Mouse (Mus musculus) spleen, adult 18-20 months (tissue): ENCODE results near the gene Cks1b.
"Not testable (repeated sequence)": the region's sequence is repeated elsewhere in the genome, so short reads cannot be mapped to it uniquely, and the experiment has no call there.

Experiments used
- DNase-seq, 2 experiments: peaks; one replicate each; pipeline ENCODE4 v3.0.0; 2022; ENCODE audit warnings: mixed read lengths in 2 of 2

Gene Cks1b

DNA sequence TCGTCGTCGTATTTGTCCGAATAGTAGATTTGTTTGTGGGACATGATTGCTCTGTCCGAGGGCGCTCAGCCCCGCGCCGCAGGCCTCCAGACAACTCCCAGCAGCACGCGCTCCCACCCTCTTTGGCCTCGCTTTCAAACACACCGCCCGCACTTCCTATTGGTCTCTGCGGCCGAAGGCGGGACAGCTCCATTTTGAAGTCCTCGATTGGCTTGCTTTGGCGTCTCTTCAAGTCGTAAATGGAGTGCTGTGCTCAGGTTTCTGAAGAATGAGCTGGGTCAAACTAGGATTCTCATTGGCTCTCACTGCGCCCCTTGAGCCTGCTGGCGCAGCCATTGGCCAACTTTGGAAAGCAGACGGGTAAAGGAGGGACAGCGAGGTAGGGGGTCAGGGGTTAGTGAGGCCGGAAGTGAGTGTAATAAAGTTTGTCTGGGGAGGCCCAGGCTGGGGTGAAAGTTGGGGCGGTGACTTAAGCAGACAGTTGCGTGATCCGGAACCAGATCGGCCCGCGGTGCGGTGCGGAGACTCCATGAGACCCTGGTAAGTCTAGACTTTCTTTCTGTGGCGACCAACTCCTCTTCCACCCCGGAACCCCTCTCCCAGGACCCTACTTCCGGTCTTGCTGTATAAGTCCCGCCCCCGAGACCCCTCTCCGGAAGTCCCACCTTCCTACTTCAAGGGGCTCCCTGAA lies at the start of gene Cks1b, which contains the start of gene Shc1:
Cks1b (minus strand) TSS at position 214 of the 691 bp plus-strand sequence.
Shc1 (plus strand) TSS at position 274 of the 691 bp plus-strand sequence.
- peak; percentile 80 to 84 for DNase-seq

DNA sequence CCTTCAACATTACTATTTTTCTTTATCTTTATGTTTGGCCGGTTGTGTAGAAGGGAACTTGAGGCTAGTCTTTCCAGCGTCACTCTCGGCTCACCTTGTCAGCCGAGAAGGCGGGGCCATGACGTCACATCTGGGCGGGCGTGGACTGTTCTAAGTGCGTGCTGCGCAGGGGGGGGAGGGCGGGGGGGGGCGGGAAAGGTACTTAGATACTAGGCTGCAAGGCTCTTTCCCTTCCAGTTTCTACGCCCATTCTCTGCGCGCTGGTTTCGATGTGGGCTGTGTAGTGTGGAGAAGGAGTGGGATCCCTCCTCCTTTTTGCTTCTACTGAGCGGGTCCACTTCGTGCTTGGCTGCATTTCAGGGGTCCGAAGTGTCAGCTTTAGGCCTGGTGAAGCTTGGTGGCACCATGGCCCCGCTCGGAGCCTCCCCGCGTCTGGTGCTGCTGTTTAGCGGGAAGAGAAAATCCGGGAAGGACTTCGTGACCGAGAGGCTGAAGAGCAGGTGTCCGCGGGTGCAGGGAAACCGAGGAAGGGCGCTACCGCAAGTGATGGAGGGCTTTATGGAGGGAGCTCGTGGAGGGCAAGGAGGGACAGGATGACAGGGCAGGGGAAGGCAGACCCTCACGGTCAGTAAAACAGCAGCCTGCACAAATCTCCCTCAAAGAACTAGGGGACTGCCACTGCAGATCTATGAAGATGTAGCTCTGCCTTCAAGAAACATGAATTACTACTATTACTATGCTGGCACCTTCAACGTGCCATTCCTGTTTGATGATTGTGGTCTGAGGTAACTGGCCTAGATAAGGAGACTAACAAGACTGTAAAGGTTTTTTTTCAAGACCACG lies 41.0 kb upstream of the Cks1b start:
- peak; percentile 86 to 95 for DNase-seq

DNA sequence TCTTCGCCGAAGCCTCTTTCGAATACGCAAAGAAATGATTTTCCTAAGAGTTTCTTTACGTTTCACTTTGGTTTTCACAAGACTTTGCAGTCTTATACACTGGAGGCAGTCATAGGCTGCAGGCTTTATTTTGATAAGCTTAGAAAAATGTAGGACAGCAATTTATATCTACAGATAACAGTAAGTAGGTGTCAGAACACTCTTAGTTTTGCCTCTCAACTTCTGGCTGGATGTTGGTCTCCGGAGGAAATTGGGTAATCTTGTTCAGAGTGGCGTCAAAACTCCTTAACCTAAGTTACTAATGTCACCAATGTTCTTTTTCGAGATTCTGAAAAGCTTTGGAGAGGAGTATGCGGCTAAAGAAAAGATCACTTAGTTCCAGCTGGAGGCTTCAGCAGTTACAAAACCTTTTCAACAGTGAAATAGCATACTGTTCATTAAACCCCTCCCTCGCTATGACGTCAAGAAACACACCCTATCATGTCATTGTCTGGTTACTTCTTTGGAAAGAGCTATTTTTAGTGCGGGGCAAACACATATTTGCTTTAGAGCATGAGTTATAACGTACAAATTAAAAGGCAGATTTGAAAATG lies 40.3 kb upstream of the Cks1b start:
- DNase-seq = no peak

DNA sequence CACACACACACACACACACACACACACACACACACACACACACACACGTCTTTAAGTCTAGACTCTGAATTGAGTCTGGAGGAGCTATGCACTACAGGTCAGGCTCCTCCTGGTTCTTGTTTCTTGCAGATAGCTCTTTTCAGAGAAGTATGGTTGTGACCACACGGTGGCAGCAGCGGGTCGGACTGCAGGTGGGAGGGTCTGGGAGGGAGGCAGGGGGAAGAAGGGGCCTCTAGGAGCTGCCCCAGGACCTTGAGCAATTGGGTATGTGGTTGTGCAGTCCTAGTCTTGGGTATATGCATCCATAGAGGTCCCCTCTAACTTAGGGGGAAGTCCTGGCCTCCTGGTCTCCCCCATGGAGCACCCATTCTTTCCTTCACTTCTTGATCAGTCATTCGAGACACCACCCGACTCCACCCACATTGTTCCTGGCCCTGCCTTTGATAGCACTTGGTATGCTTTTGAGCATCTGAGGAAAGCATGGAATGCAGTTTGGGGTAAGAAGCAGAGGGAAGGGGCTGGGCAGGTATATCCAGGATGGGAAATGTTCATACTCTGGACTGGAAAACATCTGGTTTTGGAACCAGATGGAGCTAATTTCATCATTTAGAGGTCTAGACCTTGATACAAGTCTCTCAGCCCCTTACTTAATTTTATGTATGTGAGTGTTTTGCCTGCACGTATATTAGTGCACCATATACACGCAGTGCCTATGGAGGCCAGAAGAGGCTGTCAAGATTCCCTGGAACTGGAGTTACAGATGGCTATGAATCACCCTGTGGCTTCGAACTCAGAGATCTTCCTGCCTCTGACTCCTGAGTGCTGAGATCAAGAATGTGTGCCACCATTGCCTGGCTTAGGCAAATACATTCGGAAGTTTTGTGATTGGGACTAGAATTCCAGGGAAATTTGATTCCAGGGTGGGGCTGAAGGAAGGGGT lies 38.8 kb upstream of the Cks1b start:
- DNase-seq = peak; percentile 58 to 81

DNA sequence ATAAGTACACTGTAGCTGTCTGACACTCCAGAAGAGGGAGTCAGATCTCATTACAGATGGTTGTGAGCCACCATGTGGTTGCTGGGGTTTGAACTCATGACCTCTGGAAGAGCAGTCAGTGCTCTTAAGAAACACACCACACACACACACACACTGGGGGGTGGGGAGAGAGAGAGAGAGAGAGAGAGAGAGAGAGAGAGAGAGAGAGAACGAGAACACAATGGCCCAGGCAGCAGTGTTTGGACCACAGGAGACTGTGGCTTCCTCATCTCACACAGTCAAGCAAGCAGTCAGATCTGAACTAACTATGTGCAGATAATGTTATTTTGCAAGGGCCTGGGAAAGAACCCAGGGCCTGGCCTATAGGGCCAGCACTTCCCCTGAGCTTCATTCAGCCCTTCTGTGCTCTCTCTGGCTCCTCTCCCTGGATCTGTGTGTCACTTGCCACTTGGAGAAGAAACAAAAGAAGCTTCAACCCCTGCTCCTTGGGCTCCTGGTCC lies 37.7 kb upstream of the Cks1b start:
- DNase-seq = no peak

DNA sequence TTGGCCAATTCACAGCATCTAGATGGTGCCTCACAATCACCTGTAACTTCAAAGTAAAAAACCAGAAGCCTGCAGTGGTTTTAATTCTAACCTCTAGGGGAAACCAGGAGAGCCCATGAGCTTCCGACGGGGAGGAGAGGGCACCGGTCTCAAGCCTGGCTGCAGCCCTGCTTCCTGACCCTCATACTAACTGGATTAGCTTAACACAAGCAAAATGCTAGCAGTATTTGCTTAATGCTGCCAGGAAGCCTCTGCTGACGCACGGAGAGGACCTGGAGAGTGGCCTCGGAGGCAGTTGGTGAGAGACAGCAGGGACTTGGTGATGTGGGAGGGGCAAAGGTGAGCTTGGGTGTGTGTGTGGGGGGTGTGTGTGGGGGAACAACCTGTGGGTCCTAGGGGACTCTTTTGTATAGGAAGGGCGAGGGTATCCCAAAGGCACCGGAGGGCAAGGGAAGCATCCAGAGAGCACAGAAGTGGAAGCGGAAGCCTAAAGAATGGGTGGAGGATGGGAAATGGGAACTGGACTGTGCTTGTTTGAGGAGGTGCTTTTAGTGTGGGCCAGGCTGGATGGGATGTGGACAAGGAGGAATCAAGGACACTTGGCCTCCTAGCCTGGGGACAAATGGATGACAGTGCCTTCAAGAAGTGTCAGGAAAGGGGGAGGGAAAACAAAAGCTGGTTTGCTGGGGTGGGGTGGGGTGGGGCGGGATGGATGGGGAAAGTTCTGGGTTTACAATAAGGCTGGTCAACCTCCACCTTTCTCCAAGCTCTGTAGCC lies 36.4 kb upstream of the Cks1b start, which contains the start of gene Pmvk:
Pmvk (plus strand) TSS at position 141 of the 777 bp plus-strand sequence.
- no peak for DNase-seq

DNA sequence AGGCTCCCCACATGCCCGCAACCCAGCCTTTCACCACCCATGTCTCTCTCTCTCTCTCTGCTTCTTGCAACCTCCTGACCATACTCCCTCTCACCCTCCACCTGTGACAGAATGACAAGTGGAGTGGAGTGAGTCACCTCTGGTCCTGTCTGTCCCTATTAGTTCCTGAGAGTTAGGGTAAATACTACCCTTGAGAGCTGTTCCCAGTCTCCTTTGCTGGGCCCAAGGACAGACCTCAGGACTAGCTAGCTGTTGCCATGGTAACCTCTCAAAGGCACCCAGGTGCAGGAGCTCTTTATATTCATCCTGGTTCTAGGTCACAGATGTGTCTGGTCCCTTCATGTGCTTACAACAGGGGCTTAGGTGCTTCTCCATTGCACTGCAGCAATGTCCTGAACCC lies 33.7 kb upstream of the Cks1b start:
- DNase-seq = no peak

DNA sequence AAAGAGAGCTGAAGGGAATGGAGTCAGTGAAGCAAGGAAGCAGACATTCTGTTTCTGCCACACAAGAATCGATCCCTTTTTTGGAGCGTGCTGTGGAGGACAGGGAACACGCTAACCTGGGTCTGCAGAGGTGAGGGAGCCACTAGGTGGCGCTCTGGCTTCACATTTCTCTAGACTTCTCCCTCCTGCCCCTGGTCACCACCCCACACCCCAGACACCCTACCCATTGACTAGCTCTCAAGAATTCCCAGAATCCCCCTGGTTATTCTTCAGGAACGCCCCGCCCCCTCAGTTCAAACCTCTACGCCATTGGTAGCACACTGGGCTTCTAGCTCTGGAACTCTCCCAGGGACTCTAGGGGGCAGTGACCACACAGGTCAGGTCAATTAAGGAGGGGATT lies 31.4 kb upstream of the Cks1b start:
- DNase-seq = peak; percentile 50 to 73

DNA sequence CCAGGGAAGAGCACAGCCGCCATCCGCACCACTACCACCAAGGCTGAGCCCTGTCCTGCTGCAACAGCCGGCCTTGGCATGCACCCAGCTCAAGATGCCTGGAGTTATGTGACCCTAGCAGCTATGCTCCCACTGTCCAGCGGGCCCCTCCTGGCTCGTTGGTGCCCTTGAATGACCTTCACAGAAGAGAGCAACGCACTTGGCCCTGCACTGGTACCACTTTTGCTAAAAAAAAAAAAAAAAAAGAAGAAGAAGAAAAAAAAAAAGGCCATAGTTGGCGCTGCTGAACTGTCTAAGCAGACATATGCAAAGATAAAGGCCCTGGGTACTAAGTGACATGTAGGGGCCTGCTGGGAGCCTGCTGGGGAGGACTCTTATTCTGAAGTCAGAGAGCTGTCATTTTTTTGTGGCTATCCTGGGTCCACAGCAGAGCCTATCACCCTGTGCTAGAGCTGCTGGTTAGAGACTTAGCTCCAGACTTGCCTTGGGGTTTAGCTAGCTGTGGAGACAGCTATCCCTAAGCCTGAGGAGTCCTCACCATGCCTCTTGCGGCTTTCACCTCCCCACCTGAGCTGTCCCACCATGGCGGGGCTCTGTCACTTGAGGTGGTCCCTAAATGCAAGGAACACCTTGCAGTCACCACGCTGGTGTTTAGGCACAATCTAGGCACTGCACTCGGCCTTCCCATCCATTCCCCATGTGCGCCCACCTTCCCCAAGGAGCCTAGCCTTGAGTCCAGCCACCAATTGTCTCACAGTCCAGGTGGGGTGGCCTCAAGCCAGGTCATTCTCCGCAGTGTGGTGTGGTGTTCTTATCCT lies 30.7 kb upstream of the Cks1b start:
- DNase-seq = no peak

DNA sequence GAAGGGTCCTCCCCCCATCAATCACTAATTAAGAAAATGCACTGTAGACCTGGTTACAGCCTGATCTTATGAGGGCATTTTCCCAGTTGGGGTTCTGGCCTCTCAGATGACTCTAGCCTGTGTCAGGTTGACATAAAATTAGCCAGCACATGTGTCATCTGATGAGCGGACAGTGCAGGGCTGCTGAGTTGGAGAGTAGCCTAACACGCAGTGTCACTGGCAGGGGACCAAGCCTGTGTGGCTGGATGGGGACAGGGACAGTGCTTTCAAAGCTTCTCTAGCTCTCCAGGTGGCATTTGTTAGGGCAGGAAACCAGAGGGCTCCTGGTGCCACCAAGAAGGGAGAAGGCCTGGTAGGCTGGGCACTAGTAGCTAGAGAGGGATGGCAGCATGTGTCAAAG lies 22.5 kb upstream of the Cks1b start:
- no peak for DNase-seq

DNA sequence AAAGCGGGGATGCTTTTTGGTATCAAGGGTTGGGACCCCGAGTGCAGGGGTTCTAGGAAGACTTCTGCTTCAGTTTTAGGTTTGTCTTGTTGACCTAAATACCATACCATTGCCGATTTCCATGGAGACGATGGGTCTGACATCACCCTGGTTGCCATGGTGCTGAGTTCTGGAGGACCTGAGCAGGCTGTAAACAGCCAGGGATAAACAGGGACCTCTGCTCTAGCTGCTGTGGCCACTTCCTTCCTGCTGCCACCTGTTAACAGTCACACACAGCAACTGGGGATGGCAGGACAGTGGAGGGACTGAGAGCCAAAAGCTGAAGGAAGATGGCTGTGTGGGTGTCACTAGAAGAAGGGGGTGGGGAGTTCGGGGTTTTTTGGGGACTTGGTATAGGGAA lies 19.1 kb upstream of the Cks1b start:
- peak in 1 of 2 experiments; percentile 29 for DNase-seq

DNA sequence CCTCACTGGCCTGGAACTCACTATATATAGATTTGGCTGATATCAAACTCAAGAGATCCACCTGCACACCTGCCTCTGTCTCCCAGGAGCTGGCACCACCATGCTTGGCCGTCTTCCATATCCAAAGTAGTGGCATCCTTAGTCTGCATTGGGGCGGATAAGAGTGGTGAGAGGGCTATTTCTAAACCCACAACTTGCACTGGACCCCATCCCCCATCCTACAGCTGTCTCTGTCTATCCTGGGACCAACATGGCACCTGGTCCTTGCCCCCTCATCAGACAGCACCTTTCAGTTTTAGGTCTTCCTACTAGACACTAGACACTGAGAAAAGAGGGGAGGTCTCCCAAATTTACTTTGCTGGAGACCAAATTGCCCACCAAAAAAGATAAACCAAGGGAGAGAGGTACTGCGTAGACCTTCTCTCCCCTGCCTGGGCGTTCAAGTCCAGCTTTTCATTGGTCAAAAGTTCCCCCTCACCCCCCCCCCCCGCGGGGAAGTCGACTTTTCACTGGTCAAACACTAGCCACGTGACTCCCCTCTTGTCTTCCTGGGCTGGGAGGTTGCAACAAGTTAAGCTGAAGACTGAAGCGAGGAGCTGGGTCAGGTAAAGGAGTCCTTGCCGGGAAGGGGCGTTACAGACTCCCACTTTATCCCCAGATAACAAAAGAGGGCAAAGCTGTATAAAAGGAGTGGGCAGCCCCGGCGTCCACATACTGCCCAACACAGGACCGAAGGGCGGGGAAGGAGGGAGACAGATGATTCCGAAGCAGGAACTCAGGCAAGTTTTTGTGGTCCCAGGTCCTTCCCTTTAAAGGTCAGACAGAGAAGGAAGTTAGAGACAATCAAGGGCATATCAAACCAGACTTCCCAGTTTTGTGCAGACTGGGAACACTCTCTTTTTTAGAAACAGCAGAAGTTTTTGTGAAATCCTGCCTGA lies 18.3 kb upstream of the Cks1b start, which contains the start of gene Pbxip1:
Pbxip1 (plus strand) TSS at position 531 of the 938 bp plus-strand sequence.
- DNase-seq = peak; percentile 57 to 65

DNA sequence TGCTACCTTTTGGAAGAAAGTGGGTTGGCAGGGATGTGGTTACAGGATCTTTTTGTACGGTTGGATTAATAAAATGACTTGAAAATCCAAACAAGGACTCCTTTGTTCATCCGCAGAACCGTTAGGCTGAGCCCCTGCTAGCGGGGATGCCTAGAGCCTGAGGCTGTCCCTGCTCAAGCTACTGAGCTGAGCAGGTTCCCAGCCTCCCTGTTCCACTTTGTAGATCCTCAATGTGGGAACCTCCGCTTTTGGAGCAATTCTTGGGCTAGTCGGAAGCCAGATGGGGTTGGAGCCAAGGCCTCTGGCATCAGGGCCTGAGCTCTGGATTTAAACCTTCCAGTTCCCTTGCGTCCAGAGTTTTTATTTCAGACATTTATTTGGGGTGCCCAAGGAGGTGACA lies 16.9 kb upstream of the Cks1b start:
- DNase-seq = no peak

DNA sequence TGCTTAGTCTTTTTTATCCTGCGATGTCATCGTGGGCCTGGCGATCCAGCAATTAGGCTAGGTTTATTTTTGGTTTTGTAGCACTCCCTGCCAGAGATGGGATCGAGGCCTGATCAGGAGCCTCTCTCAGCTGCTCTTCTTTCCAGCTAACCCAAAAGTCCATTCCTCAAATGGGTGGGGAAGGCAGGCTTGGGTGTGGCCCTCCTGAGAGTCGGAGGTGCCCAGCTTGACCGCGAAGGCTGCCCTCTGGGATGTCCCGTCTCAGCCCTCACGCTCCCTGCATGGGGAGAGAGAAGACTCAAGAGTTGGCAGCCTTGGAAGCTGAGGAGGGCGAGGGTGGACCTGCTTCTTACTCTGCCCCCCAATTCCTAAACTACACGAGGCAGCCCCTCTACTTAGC lies 16.3 kb upstream of the Cks1b start:
- no peak for DNase-seq

DNA sequence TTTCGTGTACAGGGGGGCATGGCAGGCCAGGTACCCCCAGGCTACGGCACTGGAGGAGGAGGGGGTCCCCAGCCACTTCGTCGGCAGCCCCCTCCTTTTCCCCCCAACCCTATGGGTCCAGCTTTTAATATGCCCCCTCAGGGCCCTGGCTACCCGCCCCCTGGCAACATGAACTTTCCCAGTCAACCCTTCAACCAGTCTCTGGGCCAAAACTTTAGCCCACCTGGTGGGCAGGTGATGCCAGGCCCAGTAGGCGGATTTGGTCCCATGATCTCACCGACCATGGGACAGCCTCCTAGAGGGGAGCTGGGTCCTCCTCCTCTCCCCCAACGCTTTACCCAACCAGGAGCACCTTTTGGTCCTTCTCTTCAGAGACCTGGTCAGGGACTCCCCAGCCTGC lies 14.4 kb upstream of the Cks1b start:
- no peak for DNase-seq

DNA sequence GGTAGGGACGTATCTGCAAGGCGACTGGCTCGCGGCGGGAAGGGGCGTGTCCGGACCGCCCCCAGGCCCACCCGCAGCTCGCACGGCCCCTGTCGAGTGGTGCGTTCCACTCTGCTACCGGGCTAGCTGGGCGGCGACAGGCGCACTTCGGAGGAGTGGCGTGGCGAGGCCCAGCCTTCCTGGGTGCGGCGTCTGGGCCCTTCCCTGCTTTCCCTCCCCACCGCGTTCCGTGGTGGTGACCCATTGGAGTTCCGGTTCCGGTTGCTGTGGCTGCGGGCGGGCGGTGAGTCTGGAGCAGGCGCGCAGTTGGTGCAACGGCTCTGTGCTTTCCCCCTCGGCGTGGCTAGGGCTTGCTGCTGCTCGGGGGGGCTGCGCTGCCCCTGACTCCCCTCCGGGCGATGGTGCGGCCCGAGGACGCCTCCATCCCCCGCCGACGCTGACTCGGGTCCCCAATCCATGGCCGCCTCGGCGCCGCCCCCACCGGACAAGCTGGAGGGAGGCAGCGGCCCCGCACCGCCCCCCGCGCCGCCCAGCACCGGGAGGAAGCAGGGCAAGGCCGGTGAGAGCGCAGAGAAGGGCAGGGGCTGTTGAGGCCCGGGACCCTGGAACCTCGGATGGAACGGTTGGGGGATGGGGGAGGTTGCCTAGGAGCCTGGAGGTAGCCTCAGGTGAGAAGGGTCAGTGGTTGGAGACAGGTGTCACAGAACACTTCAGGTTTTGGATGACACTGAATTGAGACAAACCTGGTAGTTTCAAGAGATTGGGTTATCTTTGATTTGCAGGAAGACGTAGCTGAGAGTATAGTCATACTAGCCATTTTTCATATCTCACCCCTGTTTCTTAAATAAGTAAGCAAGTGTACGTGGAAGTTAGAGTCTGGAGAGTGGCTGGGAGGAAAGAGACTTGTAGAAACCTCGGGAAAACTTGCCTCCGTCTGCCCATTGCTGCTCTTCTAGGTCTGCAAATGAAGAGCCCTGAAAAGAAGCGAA lies 12.3 kb upstream of the Cks1b start, which contains the start of gene Pygo2:
Pygo2 (plus strand) TSS at position 44 of the 989 bp plus-strand sequence.
- DNase-seq = peak; percentile 87 to 90

DNA sequence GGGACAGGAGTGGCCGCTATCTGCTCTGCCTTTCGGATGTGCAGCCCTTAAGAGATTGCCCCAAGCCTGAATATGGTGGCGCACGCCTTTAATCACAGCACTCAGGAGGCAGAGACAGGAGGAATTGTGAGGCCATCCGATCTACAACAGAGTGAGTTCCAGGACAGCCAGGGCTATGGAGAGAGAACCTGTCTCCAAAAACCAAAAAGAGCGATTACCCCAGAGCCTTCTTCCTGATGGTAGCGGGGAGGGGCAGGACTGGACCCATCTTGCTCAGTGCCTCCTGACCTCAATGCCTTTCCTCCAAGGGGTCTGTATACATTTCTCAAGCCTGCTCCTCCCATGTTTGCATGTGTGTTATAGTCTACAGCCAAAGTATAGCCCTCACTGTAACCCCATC lies 10.8 kb upstream of the Cks1b start:
- not testable (repeated sequence) for DNase-seq

DNA sequence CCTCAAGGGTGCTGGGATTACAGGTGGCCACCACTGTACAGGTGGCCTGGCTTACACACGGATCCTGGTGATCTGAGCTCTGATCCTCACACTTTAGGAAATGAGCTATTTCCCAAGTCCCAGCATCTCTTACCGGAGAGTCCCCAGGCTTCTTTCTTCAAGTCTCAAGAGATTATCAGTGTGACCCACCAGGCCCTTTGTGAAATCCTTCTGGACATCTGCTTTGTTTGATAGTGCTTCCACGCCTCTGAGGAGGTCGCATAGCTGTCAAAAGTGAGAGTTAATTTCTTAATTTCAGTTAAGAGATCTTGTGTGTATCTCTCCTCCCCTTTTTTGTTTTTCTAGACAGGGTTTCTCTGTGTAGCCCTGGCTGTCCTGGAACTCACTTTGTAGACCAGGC lies 7.7 kb upstream of the Cks1b start:
- no peak for DNase-seq
